ENCODE assay signal across 8 mouse cellular contexts in genomic region chr1:184827175-184827701, GRCm38 (mm10). TPM values are rescaled to one million over a fixed set of nuclear protein-coding genes. Genes with fewer than 3 reads are reported as not detected.
A peak's percentile ranks its signal among the peaks of the same experiment; 100 is the strongest.
DNase-seq lines count a peak whose midpoint lies in the region; ATAC-seq and TF ChIP-seq lines count a peak whose summit lies in the region.
"Had no signal": no experiment of that assay in that cellular context is flagged by ENCODE, and none has a peak within 500 bp of the region (broad histone marks: within the 10 kb centered on the region; RNA-seq: fewer than 3 reads in every experiment).

No protein-coding gene starts in this region.

- H3K4me1 ChIP-seq in hindbrain, embryonic 13.5 days (replicated peaks): peaks cover 30% of the 10 kb centered on the region
- H3K4me1 ChIP-seq in stomach, postnatal 0 days (replicated peaks; ENCODE audit: control insufficient read depth, insufficient read depth): no peaks in the 10 kb centered on the region
- H3K4me1 ChIP-seq in thymus, adult 2 months (replicated peaks; ENCODE audit: control insufficient read depth, insufficient read depth, low read length): 0 out of 2 replicates have a peak, but pooled peaks cover 2% of the 10 kb centered on the region

- no peak for TF ChIP-seq EP300 in stomach, postnatal 0 days (optimal IDR thresholded peaks at IDR 0.05)

- DNase-seq in ES-CJ7 (ENCODE audit: low read depth, low spot score): peak; percentile 91
- DNase-seq in R1 (ENCODE audit: low read depth, low spot score): peak; percentile 90
- DNase-seq in liver: peak; percentile 25
- DNase-seq in stomach, postnatal 0 days (ENCODE audit: low spot score): peak; percentile 46
- DNase-seq in thymus, adult 2 months: no peak

- H3K9me3 ChIP-seq in hindbrain, embryonic 13.5 days: no peaks in the 10 kb centered on the region
- no peaks in the 10 kb centered on the region for H3K9me3 ChIP-seq in stomach, postnatal 0 days (ENCODE audit: control insufficient read depth, low read length)

- peak overlapping the region; percentile 45 for H3K4me2 ChIP-seq in hindbrain, embryonic 13.5 days
- H3K4me2 ChIP-seq in stomach, postnatal 0 days (replicated peaks; ENCODE audit: low read depth): no peak overlapping the region; the same call in 1 of the 2 replicates

- ATAC-seq in hindbrain, embryonic 13.5 days (ENCODE audit: low FRiP score): no peak
- 0 out of 2 replicates have a peak, but pooled peaks have one; percentile 6 for ATAC-seq in stomach, postnatal 0 days (ENCODE audit: low FRiP score, low TSS enrichment)
- ATAC-seq in inflammation-experienced regulatory T-cells, adult 6 months: no peak

- peaks cover 29% of the 10 kb centered on the region for H3K36me3 ChIP-seq in hindbrain, embryonic 13.5 days
- H3K36me3 ChIP-seq in stomach, postnatal 0 days (ENCODE audit: control insufficient read depth, insufficient read depth, low read length): peaks cover 11% of the 10 kb centered on the region
- peaks cover 9% of the 10 kb centered on the region for H3K36me3 ChIP-seq in thymus, adult 2 months (ENCODE audit: control insufficient read depth, insufficient read depth, low read length)

- no peak for TF ChIP-seq CTCF in stomach, postnatal 0 days (IDR thresholded peaks at IDR 0.05; ENCODE audit: low read depth)
- TF ChIP-seq CTCF in thymus, adult 2 months (IDR thresholded peaks at IDR 0.05; ENCODE audit: borderline replicate concordance, control insufficient read depth, extremely low read depth, insufficient read depth, low read length, poor library complexity): no peak

- 0 out of 2 replicates have a peak, but pooled peaks cover 4% of the 10 kb centered on the region for H3K27me3 ChIP-seq in hindbrain, embryonic 13.5 days
- H3K27me3 ChIP-seq in stomach, postnatal 0 days (ENCODE audit: control insufficient read depth, insufficient read depth, low read length): no peaks in the 10 kb centered on the region
- H3K27me3 ChIP-seq in thymus, adult 2 months (ENCODE audit: control insufficient read depth, insufficient read depth, low read length): no peaks in the 10 kb centered on the region

- peak overlapping the region; percentile 48 for H3K27ac ChIP-seq in hindbrain, embryonic 13.5 days
- no peak overlapping the region for H3K27ac ChIP-seq in stomach, postnatal 0 days (replicated peaks)
- H3K27ac ChIP-seq in thymus, adult 2 months (ENCODE audit: control insufficient read depth, insufficient read depth, low read length): no peak overlapping the region
- H3K27ac ChIP-seq: macrophage had no signal

- TF ChIP-seq POLR2A in thymus, adult 2 months (IDR thresholded peaks at IDR 0.05; ENCODE audit: control insufficient read depth, extremely low read depth, insufficient read depth, low read length, poor library complexity): no peak

- H3K9ac ChIP-seq in hindbrain, embryonic 13.5 days: peak overlapping the region; percentile 46
- no peak overlapping the region for H3K9ac ChIP-seq in stomach, postnatal 0 days (ENCODE audit: low read length)

- peak overlapping the region; percentile 21 for H3K4me3 ChIP-seq in hindbrain, embryonic 13.5 days
- no peak overlapping the region for H3K4me3 ChIP-seq in stomach, postnatal 0 days (ENCODE audit: low read depth, low read length)
- H3K4me3 ChIP-seq in thymus, adult 2 months (ENCODE audit: control insufficient read depth, insufficient read depth, low read length): no peak overlapping the region

- WGBS in hindbrain, embryonic 13.5 days: 28% methylated on average over 23 of the region's 23 CpGs
- 32% methylated on average over 23 of the region's 23 CpGs for WGBS in stomach, postnatal 0 days
- 88% methylated on average over 23 of the region's 23 CpGs for WGBS in thymus, adult 2 months

RNA-seq across cellular contexts. Expression of gene Marc1, which starts 16.1 kb away (rescaled TPM):
- polyA plus RNA-seq in hindbrain, embryonic 13.5 days (2015; fragmentation: Nextera tagmentation; extraction: Ambion mirVana): 0.09 and 0.17 TPM in 2 replicates
- 0.32 and 0.65 TPM in 2 replicates for polyA plus RNA-seq in stomach, postnatal 0 days (2015; fragmentation: Nextera tagmentation; extraction: Ambion mirVana)
- polyA plus RNA-seq in thymus, adult 2 months (2012; rRNA removed): 5.2 and 6.2 TPM in 2 replicates
- polyA plus RNA-seq in inflammation-experienced regulatory T-cells, adult 6 months (2017; shearing (Covaris generic)): not detected
- polyA plus RNA-seq: macrophage had no signal

RNA-seq across cellular contexts. Expression of gene Marc2, which starts 19.0 kb away (rescaled TPM):
- 110 and 119 TPM in 2 replicates for polyA plus RNA-seq in hindbrain, embryonic 13.5 days (2015; fragmentation: Nextera tagmentation; extraction: Ambion mirVana)
- 197 and 217 TPM in 2 replicates for polyA plus RNA-seq in stomach, postnatal 0 days (2015; fragmentation: Nextera tagmentation; extraction: Ambion mirVana)
- polyA plus RNA-seq in thymus, adult 2 months (2012; rRNA removed): 76.3 and 87.6 TPM in 2 replicates
- polyA plus RNA-seq in inflammation-experienced regulatory T-cells, adult 6 months (2017; shearing (Covaris generic)): 10 to 100 TPM; 22.0 to 38.0 (median 29.2) TPM

RNA-seq across cellular contexts. Expression of gene C130074G19Rik, which starts 55.8 kb away (rescaled TPM):
- 1.1 and 1.2 TPM in 2 replicates for polyA plus RNA-seq in hindbrain, embryonic 13.5 days (2015; fragmentation: Nextera tagmentation; extraction: Ambion mirVana)
- polyA plus RNA-seq in stomach, postnatal 0 days (2015; fragmentation: Nextera tagmentation; extraction: Ambion mirVana): 1.9 TPM in 2 replicates
- polyA plus RNA-seq in thymus, adult 2 months (2012; rRNA removed): 3.2 and 3.7 TPM in 2 replicates
- not detected for polyA plus RNA-seq in inflammation-experienced regulatory T-cells, adult 6 months (2017; shearing (Covaris generic))
- polyA plus RNA-seq: macrophage had no signal
